Mouse (Mus musculus) megakaryocyte, embryonic 14.5 days (primary cell): ENCODE measurements around the gene Etnk2. TPM values are rescaled to one million over a fixed set of nuclear protein-coding genes. Genes with fewer than 3 reads are reported as not detected.

ENCODE experiments used
- H3K27me3 ChIP-seq: replicated peaks from 2 replicates; pipeline ENCODE3; 2012; ENCODE audit warnings: inconsistent platforms
- H3K36me3 ChIP-seq: replicated peaks from 2 replicates; pipeline ENCODE3; 2012; ENCODE audit warnings: low read length, inconsistent platforms, mixed read lengths
- H3K4me1 ChIP-seq: 2 replicates; pipeline ENCODE4 v1.6.1; 2012; ENCODE audit warnings: inconsistent platforms
- H3K4me3 ChIP-seq: replicated peaks from 2 replicates; pipeline ENCODE3; 2012; ENCODE audit warnings: moderate library complexity, mild to moderate bottlenecking, inconsistent platforms
- H3K9me3 ChIP-seq: 2 replicates; pipeline ENCODE4 v1.6.1; 2012; ENCODE audit warnings: inconsistent platforms
- FLI1 ChIP-seq: IDR thresholded peaks from 2 replicates; pipeline ENCODE4 v1.6.1; 2012; ENCODE audit warnings: low read length, inconsistent platforms, mixed read lengths
- GATA1 ChIP-seq: IDR thresholded peaks from 3 replicates; pipeline ENCODE4 v1.6.1; 2012; ENCODE audit warnings: mixed read lengths, low read length, inconsistent platforms, borderline replicate concordance
- polyA plus RNA-seq: library from polyadenylated mRNA; stranded (reverse); fragments of >175 nt; gene quantifications from 2 replicates; pipeline ENCODE4 v1.2.3, GENCODE M21; 2012; ENCODE audit warnings: low replicate concordance; ENCODE audit not compliant: insufficient read depth

Etnk2 gene
- polyA plus RNA-seq, 1 experiment: 0.11 TPM

DNA sequence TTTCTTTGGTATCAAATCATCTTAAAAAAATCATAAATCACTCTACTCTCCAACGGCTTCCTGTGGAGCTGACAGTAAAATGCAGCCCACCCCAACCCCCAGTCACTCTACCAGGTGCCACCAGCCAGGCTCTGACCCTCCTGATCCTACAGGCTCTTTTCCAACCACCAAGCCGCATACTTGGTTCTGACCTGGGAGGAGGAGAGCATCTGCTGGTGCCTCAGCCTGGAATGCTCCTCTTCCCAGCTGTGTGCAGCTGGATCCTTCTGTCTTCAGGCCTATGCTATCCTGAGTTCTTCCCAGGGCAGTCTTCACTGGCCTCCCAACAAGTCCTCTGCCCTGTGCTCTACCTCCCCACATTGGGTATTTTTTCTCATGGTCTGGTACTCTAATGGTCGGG, 57.1 kb downstream of the Etnk2 start:
- Histone ChIP-seq H3K4me3 (no peak overlapping the region), H3K27me3 (peaks cover 97% of the 10 kb centered on the region), H3K9me3 (no peaks in the 10 kb centered on the region; the same call in 1 of the 2 replicates), H3K36me3 (no peaks in the 10 kb centered on the region), H3K4me1 (peaks cover 17% of the 10 kb centered on the region)
- TF ChIP-seq GATA1: no peak
- no peak for TF ChIP-seq FLI1

DNA sequence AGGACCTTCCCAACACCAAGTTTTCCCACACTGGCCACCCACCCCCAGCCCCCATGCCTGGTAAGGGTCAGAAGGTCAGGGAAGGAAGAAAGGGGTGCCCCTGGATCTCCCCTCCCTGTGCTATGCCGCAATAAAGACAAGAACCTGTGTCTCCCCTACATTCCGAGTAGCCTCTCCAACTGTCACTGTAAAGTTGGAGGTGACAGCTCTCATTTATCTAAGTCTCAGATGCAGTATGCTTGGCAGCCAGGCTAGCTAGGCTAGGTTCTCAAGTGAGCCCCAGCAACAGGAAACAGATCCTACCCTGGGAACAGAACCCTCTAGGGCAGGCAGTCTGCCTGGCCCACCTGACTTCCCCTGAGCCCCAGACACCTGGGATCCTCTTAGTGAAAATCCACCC, 57.7 kb downstream of the Etnk2 start:
- Histone ChIP-seq H3K36me3 (no peaks in the 10 kb centered on the region), H3K9me3 (no peaks in the 10 kb centered on the region; the same call in 1 of the 2 replicates), H3K4me3 (no peak overlapping the region), H3K27me3 (peaks cover 98% of the 10 kb centered on the region), H3K4me1 (peaks cover 20% of the 10 kb centered on the region)
- TF ChIP-seq GATA1 (no peak), FLI1 (no peak)

- Histone ChIP-seq H3K4me3 (no peak overlapping the region), H3K27me3 (peaks cover 98% of the 10 kb centered on the region), H3K4me1 (peaks cover 20% of the 10 kb centered on the region), H3K9me3 (peaks cover 4% of the 10 kb centered on the region; the same call in 1 of the 2 replicates), H3K36me3 (no peaks in the 10 kb centered on the region)
- TF ChIP-seq FLI1: no peak
- no peak for TF ChIP-seq GATA1
Observed at GRCm38 (mm10) chr1:133421975-133422570, 58.7 kb downstream of the Etnk2 start.

GRCm38 (mm10) chr1:133422615-133423161, 59.3 kb downstream of the Etnk2 start:
- Histone ChIP-seq H3K4me1 (peaks cover 20% of the 10 kb centered on the region), H3K4me3 (peak overlapping the region; percentile 91), H3K9me3 (peaks cover 4% of the 10 kb centered on the region; the same call in 1 of the 2 replicates), H3K36me3 (no peaks in the 10 kb centered on the region), H3K27me3 (peaks cover 94% of the 10 kb centered on the region)
- TF ChIP-seq GATA1 (no peak), FLI1 (no peak)

GRCm38 (mm10) chr1:133423166-133423542, 59.8 kb downstream of the Etnk2 start:
- H3K4me1 ChIP-seq: peaks cover 20% of the 10 kb centered on the region
- no peaks in the 10 kb centered on the region for H3K36me3 ChIP-seq
- H3K9me3 ChIP-seq: peaks cover 7% of the 10 kb centered on the region
- no peak for TF ChIP-seq GATA1
- no peak for TF ChIP-seq FLI1
- peak overlapping the region; percentile 91 for H3K4me3 ChIP-seq
- peaks cover 90% of the 10 kb centered on the region for H3K27me3 ChIP-seq

GRCm38 (mm10) chr1:133423543-133424480, 60.4 kb downstream of the Etnk2 start, which contains the start of gene Sox13:
Gene Sox13, minus strand, starts transcription at chr1:133424377.
- peaks cover 20% of the 10 kb centered on the region for H3K4me1 ChIP-seq
- peaks cover 12% of the 10 kb centered on the region for H3K9me3 ChIP-seq
- H3K36me3 ChIP-seq: no peaks in the 10 kb centered on the region
- peaks cover 86% of the 10 kb centered on the region for H3K27me3 ChIP-seq
- H3K4me3 ChIP-seq: peak within 1 kb of the TSS; percentile 91
- no peak for TF ChIP-seq GATA1
- no peak for TF ChIP-seq FLI1

DNA sequence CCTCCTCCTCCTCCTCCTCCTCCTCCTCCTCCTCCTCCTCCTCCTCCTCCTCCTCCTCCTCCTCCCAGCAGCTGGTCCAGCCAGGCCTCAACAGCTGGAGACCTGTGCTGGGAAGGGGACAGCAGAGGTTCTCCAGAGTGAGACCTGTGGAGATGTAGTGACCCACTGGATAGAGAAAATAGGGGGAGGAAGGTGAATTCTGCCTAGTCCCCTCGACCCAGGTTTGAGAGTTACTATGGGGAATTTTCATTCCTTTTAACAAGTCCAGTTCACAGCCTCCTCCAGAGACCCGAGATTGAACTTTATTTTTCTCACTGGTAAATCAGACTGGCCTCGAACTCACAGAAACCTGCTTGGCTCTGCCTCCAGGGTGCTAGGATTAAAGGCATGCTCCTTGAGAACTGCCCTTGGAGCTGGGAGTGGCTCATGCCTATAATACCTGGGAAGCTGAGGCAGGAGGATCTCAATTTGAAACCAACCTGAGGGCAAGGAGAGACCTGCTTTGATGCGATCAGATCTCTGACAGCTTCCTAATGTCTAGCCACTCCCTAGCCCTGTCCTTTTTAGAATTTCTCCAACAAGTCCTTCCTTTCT, 61.3 kb downstream of the Etnk2 start:
- Histone ChIP-seq H3K4me1 (peaks cover 20% of the 10 kb centered on the region), H3K36me3 (no peaks in the 10 kb centered on the region), H3K9me3 (peaks cover 19% of the 10 kb centered on the region), H3K4me3 (no peak overlapping the region), H3K27me3 (peaks cover 78% of the 10 kb centered on the region)
- TF ChIP-seq GATA1 (no peak), FLI1 (no peak)

Other genes starting within 250 kb of the Etnk2 start
- gene Ppp1r15b, start 232.4 kb upstream of the Etnk2 start, polyA plus RNA-seq: 6.7 and 8.7 TPM in 2 replicates
- gene Plekha6, start 199.4 kb upstream of the Etnk2 start, polyA plus RNA-seq: 0.57 TPM in 1 of 2 replicates, not detected in the other
- not detected in 2 replicates for gene Golt1a, start 53.8 kb upstream of the Etnk2 start, polyA plus RNA-seq
- gene Kiss1, start 41.7 kb upstream of the Etnk2 start, polyA plus RNA-seq: not detected in 2 replicates
- gene Ren1, start 13.1 kb upstream of the Etnk2 start, polyA plus RNA-seq: not detected in 2 replicates
- 1.3 and 3.4 TPM in 2 replicates for gene Sox13, start 60.8 kb downstream of the Etnk2 start, polyA plus RNA-seq
- 14.8 TPM in 1 of 2 replicates, not detected in the other for gene Snrpe, start 246.7 kb downstream of the Etnk2 start, polyA plus RNA-seq